Mouse (Mus musculus): ENCODE data around the gene Pitpna.

DNA sequence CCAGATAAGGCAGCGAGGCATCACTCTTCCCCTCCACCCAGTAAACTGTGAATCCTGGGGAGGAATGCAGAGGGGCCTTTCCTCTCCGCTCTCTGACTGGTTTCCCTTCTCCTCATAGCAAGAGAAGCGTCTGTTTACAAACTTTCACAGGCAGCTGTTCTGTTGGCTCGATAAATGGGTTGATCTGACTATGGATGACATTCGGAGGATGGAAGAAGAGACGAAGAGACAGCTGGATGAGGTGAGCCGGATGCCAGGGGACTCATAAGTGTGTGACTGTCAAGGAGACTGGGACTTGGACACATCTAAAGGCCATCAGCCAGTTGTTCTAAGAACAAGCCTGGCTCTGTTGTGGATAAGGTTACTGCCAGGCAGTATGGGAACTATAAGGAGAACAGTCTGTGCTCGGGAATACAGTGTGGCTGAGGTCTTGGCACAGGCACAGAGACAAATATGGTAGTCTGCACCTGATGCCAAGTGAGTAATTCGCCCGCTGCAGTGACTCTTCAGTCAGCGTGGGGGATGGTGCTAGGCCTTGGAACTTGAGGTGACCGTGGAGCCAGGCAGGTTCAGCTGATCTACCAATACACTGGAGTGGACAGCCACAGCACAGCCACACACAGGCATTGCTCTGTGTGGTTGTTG is 32.4 kb downstream of the Pitpna start:
- TF ChIP-seq ZC3H11A (IDR thresholded peaks at IDR 0.05; ENCODE audit: low read depth, low read length) (no peak), UBTF (IDR thresholded peaks at IDR 0.05; ENCODE audit: borderline replicate concordance, insufficient read depth, low read depth, low read length) (no peak)

Measured in MEL (cell line).